Mouse (Mus musculus): ENCODE measurements at regions not wholly inside any gene's neighbourhood (a gene's known extent, or its start where the extent isn't known, plus 50 kb on each side); places are given as distances from the start of the nearest gene placed in this dataset.
A peak's percentile ranks its signal among the peaks of the same experiment; 100 is the strongest.

DNA sequence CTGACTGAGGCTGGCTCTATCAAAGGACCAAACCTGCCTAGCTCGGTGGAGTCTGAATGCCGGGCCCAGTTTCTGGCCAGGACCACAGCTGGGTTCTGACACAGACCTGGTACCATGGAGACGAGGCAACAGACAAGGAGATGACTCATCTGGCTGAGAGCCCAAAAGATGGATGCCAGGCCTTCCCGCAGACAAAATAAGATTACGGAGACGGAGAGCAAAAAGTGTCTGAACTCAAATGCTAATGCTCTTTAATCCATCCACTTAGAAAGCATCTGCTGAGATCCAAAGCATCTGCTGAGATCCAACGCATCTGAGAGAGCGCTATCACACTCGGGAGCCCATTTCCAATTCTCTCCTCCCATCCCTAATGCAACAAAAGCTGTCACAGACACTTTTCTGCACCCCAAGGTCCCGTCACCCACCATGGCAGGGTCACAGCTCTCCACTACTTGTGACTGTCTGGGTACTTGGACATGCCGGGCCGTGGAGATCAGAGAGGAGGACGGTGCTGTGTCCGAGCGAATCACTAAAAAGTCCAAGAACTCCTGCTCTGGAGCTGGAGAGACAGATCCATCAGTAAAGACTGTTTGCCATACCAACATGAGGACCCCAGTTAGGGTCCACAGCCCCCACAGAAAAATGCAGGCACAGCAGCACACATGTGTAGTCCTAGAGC lies 278.3 kb upstream of the Sulf2 start:
- no peak for DNase-seq

DNA sequence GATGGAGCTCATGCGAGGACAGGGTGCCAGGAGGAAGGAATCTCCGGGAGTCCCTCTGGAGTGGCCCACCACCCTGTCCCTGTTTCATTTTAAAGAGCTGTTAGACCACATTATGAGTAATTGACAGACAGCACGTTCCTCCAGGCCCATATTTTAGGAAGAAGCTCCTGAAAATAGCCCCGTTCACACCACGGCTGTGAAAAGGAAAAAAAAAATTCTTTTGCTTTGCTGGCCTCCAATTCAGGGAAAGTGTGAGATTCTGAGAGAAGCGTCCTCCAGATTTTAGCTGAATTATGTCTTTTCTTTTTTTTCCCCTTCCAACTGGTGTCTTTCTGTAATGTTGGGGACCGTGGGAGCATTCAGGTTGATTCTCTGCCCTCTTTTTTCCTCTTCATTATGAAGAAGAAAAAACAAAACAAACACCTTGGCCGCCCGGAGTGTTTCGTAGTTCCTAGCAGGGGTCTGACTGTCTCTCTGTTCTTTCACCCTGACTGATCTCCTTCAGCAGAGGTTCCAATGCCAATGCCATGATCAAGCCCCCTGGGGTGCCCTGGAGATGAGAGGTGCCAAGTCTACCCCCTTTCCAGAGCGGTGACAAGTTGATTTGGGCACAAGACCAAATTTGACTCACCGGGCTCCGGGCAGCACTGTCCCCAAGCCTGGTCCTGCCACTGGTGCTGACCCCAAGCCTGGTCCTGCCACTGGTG lies 277.6 kb upstream of the Sulf2 start:
- DNase-seq: no peak

DNA sequence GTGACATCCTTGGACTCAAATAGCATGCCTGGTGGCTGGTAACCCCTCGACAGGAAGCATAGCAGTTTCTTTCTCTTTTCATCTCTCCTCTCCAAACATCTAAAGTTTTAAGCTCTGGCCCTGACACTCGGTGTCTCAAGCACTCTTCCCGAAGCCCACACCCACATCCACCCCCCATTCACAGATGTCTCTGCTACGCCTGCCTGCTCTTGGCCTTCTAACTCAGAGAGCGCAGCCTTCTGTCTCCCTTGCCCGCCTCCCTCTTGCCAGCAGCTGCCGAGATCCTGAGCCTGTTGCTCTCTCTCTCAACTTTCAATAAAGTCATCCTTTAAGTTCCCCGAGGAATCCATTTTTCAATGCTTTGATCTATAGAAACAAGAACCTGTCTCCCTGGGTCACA lies 277.1 kb upstream of the Sulf2 start:
- DNase-seq: no peak

DNA sequence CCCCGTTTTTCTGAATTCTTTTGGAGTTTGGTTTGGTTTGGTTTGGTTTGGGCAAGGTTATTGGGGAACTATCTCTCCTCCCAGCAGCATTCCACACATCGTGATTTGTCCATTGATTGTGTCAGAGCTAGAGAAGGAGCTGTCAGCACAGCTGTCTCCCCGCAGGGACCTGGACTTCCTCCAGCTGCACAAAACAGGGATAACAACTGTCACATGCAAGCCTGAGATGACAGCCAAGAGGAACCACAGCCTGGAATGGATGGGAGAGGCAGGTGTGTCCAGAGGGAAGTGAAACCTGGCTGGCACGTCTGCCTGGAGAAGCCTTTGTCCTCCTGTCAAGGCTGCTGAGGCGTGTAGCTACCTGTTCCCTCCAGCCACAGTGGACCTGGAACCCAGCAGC lies 274.5 kb upstream of the Sulf2 start:
- DNase-seq: no peak

DNA sequence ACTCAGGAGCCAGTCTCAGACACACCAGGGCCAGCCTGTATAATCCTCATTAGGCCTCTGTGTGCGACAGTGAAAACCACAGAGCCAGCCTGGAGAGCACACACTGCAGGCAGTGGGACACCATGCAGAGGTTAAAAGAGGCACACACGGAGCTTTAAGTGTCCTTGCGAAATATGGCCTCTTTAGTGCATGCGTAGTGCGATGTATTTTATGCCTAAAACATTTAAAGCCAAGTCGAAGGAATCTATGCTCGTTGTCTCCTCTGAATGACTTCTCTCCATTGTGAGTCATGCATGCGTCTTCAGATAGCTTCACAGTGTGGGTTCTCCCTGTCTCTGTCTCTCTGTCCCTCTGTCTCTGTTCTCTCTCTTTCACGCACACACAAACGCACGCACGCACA lies 274.0 kb upstream of the Sulf2 start:
- no peak for DNase-seq

DNA sequence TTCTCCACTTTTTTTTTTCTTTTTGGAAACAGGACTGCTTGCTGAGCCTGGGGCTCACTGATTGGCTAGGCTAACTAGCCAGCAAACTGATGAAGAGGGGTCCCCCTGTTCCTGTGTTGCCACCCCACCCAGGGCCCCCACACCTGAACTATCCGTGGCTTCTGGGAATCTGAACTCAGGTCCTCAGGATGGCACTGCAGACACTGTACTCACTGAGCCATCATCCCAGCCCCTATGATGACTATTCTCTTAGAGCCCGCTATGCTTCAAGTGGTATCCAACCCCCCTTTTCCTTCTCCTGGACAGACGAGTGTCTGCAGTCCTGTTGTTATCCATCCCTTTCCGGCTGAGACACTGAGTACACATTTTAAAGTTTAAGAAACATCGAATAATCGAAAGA lies 271.9 kb upstream of the Sulf2 start:
- DNase-seq: no peak

DNA sequence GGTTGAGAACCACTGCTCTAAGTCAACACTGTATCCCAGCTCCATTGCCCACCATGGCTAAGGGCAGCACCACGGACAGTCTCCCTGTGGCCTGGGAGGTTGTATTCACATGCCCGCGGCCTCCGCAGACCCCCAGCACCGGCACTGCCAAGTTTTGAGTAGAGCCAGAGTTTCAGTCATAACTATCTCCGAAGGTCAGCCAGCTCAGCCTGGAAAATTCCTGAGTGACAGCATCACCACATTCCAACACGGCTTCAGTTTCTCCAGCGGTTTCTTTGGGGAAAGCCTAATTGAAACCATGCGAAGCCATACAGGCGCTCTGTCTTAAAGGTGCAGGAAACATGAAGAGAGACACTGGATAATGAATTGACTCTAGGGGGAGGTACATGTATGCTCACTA lies 271.5 kb upstream of the Sulf2 start:
- DNase-seq: no peak

DNA sequence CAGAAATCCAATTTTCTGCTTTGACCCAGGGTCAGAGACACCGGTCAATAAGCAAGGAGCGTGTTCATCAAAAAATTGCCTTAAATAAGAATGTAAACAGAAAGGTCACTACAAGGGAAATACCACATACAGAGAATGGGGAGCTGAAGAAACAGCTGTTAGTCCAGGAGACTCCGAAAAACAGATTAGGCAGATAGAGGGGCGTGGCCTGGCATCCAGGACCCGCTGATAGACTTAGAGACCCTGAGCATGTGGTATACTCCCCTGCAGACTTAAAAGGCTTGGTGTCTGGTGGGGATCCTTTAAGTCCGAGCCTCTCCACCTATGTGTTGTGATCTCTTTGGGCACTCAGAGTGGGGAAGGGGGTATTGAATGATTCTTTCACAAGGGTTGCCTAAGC lies 271.0 kb upstream of the Sulf2 start:
- DNase-seq: no peak

DNA sequence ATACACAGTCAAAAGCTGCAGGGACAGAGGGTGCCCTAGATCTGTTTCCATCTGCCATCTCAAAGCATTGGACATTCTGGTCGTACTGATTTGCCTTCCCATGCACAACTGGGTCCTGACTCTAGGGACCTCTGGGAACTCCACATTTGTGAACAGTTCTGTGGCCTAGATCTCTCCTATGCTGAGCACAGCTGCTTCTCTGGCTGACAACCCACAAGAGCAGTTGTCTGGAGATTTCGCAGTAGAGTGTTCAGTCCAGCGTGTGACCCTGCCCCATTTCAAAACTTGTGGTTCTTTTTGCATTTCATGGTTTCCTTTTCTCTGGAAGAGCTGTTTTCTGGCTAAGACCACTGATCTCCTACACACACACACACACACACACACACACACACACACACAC lies 269.7 kb upstream of the Sulf2 start:
- no peak for DNase-seq

DNA sequence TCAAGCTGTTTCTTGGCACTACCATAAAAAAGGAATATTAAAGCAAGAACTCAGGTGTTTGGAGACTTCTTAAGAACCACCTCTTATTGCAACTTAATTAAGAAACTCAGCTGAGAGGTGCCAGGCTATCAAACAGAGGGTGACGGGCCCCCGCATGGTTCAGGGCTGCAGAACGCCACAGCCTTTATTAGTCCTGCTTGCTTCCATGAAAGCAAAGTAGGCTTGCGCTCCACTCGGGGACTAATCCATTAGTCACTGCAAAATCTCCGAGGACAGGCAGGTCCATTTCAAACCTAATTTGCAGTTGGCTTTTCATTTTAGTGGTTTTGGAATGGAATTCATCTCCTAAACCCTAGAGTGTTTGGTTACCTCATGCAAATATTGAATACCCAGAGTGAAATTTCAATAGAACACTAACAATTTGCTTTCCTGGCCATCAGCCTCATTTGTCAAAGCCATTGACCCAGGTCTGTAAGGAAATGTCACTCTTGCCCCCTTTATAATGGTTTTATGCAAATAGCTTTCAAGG lies 267.7 kb upstream of the Sulf2 start:
- DNase-seq: no peak

DNA sequence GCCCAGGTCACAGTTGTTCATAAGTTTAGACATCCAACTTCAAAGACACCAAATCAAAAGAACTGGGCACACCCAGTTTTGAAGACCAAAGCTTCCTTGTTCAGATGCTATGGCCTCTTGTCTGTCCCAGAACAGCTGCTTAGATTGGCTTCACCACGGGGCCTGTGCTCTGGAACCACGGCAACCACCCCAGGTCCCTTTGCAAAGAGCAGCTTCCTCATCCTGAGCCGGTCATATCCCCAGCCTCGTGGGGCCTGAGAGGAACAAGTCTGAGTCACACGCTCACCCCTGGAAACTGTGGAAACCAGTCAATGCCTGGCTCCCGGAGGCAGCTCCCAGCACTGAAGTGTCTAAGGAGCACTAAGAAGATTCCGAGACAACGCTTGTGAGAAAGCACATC lies 264.8 kb upstream of the Sulf2 start:
- DNase-seq: no peak

DNA sequence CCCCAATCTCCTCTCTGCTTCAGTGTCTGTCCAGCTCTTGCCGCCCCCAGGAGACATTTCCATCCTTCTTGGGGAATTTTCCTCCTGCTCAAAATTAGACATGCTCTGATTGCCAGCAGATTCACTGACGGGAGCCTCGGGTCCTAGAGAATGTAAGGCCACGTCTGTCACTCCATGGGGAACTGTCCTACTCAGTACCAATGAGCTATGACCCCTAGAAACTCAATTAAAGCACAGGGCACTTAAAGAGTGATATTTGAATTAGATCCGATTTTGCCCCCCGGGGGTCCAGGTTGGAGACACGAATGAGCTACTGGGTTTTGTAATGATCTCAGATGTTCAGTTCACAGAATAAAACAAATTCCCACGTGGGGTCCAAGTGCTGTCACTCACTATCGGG lies 263.8 kb upstream of the Sulf2 start:
- no peak for DNase-seq

DNA sequence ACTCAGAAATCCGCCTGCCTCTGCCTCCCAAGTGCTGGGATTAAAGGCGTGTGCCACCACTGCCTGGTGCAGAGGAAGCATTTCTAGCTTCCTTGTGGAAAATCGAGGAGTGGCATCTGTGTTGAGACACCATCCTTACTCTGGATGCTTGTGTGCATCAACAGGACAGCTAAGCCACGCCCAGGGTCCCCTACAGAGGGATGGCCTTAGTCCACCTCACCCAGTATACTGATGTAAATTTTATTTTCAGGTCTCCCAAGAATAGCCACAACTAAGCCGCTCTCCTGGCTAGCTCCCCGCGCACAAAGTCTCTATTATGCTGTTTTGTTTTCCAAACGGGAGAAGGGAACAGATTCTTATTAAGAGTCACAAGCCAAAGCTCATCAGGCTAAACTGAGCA lies 262.8 kb upstream of the Sulf2 start:
- DNase-seq: no peak

DNA sequence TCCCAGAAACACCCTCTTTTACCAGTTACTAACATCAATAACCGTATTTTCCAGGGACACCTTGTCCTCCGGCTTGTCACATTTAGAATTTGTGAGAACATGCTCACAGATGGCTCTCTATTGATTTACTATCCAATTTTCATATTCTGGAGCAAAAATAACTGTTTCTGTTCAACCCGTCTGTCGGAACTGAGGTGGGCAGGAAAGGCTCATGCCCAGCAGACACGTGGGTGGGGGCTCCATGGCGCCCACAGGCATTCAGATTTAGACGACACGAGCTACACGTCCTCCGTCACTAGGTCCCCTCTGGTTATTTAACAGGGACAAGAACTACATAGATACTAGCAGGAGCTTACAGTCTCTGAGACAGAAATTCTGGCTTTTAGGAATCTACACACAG lies 262.2 kb upstream of the Sulf2 start:
- no peak for DNase-seq

DNA sequence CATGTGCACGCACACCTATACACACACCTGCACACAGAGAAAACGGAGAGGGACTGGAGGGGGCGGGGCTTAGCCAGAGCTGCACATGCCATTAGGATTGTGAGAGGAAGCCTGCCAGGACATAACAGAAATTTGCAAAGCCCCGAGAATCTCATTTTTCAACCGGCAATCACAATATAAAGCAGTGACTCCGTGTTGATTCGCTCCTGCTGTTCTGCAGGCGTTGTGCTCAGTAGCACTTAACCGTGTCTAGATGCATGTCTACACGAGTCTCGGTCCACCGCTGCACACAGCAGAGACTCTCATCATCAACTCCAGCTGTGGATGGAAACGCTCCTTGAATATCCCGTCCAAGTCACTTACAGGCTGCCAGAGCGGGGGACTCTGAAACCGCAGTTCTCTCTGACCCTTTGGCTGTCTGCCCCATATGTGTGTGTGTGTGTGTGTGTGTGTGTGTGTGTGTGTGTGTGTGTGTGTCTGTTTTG lies 260.1 kb upstream of the Sulf2 start:
- DNase-seq: no peak

DNA sequence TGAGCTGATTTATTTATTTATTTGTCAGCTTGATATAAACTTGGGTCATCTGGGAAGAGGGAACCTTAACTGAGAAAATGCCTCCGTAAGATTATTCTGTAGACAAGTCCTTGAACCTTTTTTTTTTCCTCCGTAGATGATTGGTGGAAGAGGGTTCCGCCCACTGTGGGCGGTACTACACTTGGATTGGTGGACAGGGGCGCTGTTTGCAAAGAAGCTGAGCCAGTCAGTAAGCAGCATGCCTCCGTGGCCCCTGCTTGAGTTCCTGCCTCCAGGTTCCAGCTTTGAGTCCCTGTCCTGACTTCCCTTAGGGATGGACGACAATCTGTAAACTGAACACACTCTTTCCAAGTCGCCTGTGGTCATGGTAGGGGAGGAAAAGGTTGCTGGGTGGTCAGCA lies 259.4 kb upstream of the Sulf2 start:
- DNase-seq: no peak

DNA sequence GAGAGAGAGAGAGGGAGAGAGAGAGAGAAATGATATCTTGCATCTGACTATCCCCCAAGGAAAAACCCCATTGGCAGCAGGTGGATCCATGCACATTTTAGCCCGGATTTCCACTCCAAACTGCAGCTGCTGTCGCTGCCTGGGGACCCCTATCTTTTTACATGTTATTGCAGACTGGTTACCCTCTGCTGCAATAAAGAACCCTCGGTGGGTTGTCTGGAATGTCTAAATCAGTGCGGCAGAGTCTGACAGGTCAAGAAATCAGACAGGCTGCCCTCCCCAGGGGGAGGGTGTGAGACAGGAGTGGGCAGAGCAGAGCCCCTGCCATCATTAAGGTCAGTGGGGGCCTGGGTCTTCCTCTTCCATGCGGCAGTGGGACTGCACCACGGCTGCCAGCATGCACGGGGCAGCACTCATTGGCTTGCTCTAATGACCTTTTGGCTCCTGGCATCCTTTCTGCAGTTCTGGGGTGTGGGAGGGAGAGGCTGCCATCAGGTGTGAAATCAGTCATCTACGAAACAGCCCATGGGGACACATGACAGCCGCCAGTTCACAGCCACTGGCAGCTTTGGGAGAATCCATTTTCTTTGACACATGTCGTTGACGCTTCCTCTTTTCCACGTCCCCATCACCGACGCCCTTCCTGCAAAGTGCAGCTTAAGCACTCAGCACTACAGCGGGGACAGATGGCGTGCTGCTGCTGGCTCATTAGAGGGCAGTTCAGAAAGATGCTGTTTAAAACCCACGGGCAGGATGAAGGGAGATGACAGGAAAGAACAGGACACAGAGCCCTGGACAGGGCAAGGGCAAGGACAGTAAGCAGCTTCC lies 256.8 kb upstream of the Sulf2 start:
- no peak for DNase-seq

DNA sequence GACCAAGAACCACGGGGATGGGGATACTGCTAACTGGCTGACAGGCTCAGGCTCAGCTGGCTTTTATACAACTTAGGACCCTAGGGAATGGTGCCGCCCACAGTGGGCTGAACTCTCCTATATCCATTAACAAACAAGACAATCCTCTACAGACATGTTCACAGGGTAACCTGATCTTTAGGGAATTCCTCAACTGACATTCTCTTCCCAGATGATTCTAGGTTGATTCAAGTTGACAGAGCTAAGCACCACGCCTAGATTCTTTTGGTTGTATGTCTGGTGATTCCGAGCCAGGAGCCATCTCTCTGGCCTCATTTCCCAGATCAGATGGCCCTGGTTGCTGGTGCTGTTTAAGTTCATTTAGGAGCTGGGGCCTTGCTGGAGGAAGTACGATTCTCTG lies 253.9 kb upstream of the Sulf2 start:
- DNase-seq: no peak

DNA sequence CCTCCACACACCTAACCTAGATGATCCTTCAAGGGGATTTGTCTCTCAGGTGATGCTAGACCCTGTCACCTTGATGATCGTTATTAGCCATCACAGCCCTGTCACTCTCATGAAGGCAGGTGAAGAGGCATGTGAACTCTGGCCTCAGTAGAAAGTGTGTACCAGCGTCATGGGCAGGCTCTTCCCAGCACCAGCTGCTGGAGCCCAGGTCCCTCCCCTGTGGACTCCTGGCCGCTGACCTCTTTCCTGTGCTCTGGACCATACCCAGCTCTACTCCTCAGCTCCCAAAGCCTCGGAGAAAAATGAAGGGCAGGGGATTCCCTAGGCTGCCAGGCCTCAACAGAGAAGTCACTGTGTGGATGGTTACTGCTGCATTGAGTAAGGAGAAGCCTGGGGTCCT lies 253.3 kb upstream of the Sulf2 start:
- DNase-seq: no peak

DNA sequence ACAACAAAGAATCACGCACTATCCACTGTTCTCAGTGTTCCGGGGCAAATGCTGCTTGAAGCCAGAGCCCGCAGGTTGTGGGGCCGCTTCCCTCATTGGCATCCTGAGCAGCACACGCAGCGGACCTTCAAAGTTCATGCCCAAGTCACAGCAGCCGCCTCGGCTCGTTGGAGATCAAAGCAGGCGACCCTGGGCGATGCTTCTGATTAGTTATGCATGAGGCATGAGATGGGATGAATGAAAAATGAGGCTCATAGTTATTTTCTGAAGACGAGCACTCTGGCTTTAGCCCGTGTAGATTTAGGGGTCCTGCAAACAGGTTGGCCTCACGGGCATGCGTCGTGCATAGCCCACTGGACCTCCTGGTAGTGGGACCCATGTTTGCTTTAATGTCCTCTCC lies 252.5 kb upstream of the Sulf2 start:
- no peak for DNase-seq

DNA sequence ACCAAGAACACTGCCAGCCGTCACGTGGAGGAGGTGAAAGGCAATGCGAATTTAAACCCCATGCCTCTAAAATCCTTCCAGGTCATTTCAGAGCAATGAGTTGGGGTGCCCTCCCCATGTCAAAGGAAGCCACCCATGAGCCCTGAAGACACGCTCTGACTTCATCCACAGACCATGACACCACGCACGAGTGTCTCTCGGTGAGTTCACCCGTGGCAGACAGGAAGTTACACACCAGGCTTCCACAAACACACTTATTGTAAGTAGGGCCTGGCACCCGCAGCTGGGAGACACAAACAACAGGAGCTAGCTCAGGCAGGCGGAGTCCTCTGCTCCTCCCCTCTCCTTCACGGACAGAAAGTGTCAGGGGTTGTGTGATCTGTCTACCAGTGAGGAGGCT lies 251.4 kb upstream of the Sulf2 start:
- peak; percentile 15 to 25 for DNase-seq

DNA sequence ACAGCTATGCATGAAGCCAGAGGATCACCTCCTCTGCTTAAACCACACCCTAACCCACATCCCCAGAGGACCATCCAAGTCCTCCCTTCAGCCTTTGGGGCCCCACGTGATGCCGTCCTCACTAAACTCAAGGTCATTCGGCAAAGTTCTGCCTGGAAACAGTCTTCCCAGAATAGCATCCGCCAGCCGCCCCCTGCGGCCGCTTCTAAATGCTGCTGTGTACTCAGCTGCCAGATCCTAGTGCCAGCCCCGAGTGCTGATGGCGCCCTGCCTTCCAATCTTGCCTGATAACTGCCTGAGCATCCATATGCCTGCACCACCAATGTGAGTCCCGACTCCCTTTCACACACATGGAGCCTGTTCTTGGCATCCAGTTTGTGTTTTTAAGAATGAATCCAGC lies 247.9 kb upstream of the Sulf2 start:
- DNase-seq: no peak

DNA sequence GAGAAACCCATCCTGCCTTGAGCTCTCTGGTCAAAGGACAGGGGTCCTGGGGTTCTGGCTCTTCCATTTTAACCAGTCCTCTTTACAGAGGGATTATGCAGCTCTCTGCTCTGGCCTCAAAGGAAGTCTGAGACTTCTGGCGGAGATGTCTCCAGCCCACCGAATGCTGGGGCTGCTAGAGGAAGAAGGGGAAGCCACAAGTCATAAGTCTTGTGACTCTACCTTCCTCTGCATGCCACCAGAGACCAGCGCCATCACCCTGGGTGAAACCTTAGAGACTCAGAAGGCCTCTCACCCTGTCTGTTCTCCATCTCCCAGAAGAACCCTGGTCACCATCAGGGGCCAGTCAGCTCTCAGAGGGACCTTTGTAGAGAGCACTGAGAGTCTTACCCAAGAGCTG lies 246.4 kb upstream of the Sulf2 start:
- DNase-seq: peak in 1 of 2 experiments; percentile 18

DNA sequence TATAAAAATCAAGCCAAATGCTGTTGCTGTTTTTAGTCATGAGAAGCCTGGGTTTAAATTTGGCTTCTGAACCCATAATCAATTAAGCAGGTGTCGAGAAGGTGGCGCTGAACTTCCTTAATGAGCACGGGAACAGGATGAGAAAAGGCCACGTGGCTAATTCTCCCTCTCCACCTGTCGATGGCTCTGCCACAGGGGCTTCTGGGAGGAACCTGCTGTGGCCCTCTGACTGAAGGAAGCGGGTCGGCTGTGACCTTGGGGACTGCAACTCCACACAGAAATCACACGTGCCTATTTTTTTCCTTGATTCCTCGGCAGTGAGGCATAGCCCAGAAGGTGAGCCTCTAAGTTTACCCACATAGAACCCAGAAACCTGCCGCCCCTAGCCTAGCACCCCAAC lies 244.8 kb upstream of the Sulf2 start:
- DNase-seq: no peak

All from spleen, adult 18-20 months (tissue).